Mouse (Mus musculus): Measurements from ENCODE around the gene Cybrd1. TPM values are rescaled to one million over a fixed set of nuclear protein-coding genes. Genes with fewer than 3 reads are reported as not detected.

Gene Cybrd1
- polyA plus RNA-seq, 1 experiment from 2014 or later: 0.80 TPM

- no peak overlapping the region for H3K4me2 ChIP-seq (replicated peaks; ENCODE audit: low read depth, low read length)
- 0 out of 2 replicates have a peak, but pooled peaks cover 2% of the 10 kb centered on the region for H3K9me3 ChIP-seq (ENCODE audit: control insufficient read depth, low read length)
- WGBS: 73% methylated on average over 5 of the region's 5 CpGs
- H3K4me3 ChIP-seq (ENCODE audit: low read length): no peak overlapping the region
- H3K36me3 ChIP-seq (ENCODE audit: control insufficient read depth, insufficient read depth, low read length): no peaks in the 10 kb centered on the region
- no peaks in the 10 kb centered on the region for H3K4me1 ChIP-seq (ENCODE audit: control insufficient read depth, insufficient read depth, low read length)
- no peak overlapping the region for H3K9ac ChIP-seq (ENCODE audit: low read depth, low read length)
- ATAC-seq (ENCODE audit: low FRiP score, low TSS enrichment): no peak
- no peak overlapping the region for H3K27ac ChIP-seq (ENCODE audit: low read depth, low read length)
- no peaks in the 10 kb centered on the region for H3K27me3 ChIP-seq (ENCODE audit: control insufficient read depth, insufficient read depth, low read length)
Observed at GRCm38 (mm10) chr2:71134836-71135235, 17.1 kb downstream of the Cybrd1 start.

GRCm38 (mm10) chr2:71140622-71141021, 22.9 kb downstream of the Cybrd1 start:
- Histone ChIP-seq H3K4me2 (replicated peaks; ENCODE audit: low read depth, low read length) (no peak overlapping the region), H3K9ac (ENCODE audit: low read depth, low read length) (no peak overlapping the region), H3K27ac (ENCODE audit: low read depth, low read length) (no peak overlapping the region), H3K36me3 (ENCODE audit: control insufficient read depth, insufficient read depth, low read length) (no peaks in the 10 kb centered on the region), H3K27me3 (ENCODE audit: control insufficient read depth, insufficient read depth, low read length) (no peaks in the 10 kb centered on the region), H3K9me3 (ENCODE audit: control insufficient read depth, low read length) (0 out of 2 replicates have a peak, but pooled peaks cover 2% of the 10 kb centered on the region), H3K4me3 (ENCODE audit: low read length) (no peak overlapping the region), H3K4me1 (ENCODE audit: control insufficient read depth, insufficient read depth, low read length) (no peaks in the 10 kb centered on the region)
- ATAC-seq (ENCODE audit: low FRiP score, low TSS enrichment): no peak
- 71% methylated on average over 4 of the region's 4 CpGs for WGBS

- Histone ChIP-seq H3K27ac (ENCODE audit: low read depth, low read length) (no peak overlapping the region), H3K9me3 (ENCODE audit: control insufficient read depth, low read length) (no peaks in the 10 kb centered on the region), H3K4me2 (replicated peaks; ENCODE audit: low read depth, low read length) (no peak overlapping the region), H3K9ac (ENCODE audit: low read depth, low read length) (no peak overlapping the region), H3K4me3 (ENCODE audit: low read length) (no peak overlapping the region), H3K36me3 (ENCODE audit: control insufficient read depth, insufficient read depth, low read length) (no peaks in the 10 kb centered on the region), H3K4me1 (ENCODE audit: control insufficient read depth, insufficient read depth, low read length) (0 out of 2 replicates have a peak, but pooled peaks cover 5% of the 10 kb centered on the region), H3K27me3 (ENCODE audit: control insufficient read depth, insufficient read depth, low read length) (no peaks in the 10 kb centered on the region)
- ATAC-seq (ENCODE audit: low FRiP score, low TSS enrichment): no peak
- 52% methylated on average over 7 of the region's 7 CpGs for WGBS
Observed at GRCm38 (mm10) chr2:71142410-71142809, 24.7 kb downstream of the Cybrd1 start.

GRCm38 (mm10) chr2:71145853-71146252, 28.1 kb downstream of the Cybrd1 start:
- H3K36me3 ChIP-seq (ENCODE audit: control insufficient read depth, insufficient read depth, low read length): no peaks in the 10 kb centered on the region
- no peak for ATAC-seq (ENCODE audit: low FRiP score, low TSS enrichment)
- no peak overlapping the region for H3K4me3 ChIP-seq (ENCODE audit: low read length)
- no peak overlapping the region for H3K4me2 ChIP-seq (replicated peaks; ENCODE audit: low read depth, low read length)
- H3K27ac ChIP-seq (ENCODE audit: low read depth, low read length): peak overlapping the region; percentile 30
- no peaks in the 10 kb centered on the region for H3K9me3 ChIP-seq (ENCODE audit: control insufficient read depth, low read length)
- no peaks in the 10 kb centered on the region for H3K27me3 ChIP-seq (ENCODE audit: control insufficient read depth, insufficient read depth, low read length)
- H3K4me1 ChIP-seq (ENCODE audit: control insufficient read depth, insufficient read depth, low read length): 0 out of 2 replicates have a peak, but pooled peaks cover 5% of the 10 kb centered on the region
- 85% methylated on average over 4 of the region's 4 CpGs for WGBS
- H3K9ac ChIP-seq (ENCODE audit: low read depth, low read length): no peak overlapping the region

- no peaks in the 10 kb centered on the region for H3K9me3 ChIP-seq (ENCODE audit: control insufficient read depth, low read length)
- no peak overlapping the region for H3K9ac ChIP-seq (ENCODE audit: low read depth, low read length)
- 0 out of 2 replicates have a peak, but pooled peaks cover 5% of the 10 kb centered on the region for H3K4me1 ChIP-seq (ENCODE audit: control insufficient read depth, insufficient read depth, low read length)
- H3K27me3 ChIP-seq (ENCODE audit: control insufficient read depth, insufficient read depth, low read length): no peaks in the 10 kb centered on the region
- H3K4me3 ChIP-seq (ENCODE audit: low read length): no peak overlapping the region
- no peak overlapping the region for H3K4me2 ChIP-seq (replicated peaks; ENCODE audit: low read depth, low read length)
- no peaks in the 10 kb centered on the region for H3K36me3 ChIP-seq (ENCODE audit: control insufficient read depth, insufficient read depth, low read length)
- ATAC-seq (ENCODE audit: low FRiP score, low TSS enrichment): peak; percentile 76; the same call in 1 of the 2 replicates
- H3K27ac ChIP-seq (ENCODE audit: low read depth, low read length): peak overlapping the region; percentile 30; the same call in 1 of the 2 replicates
- 23% methylated on average over 3 of the region's 3 CpGs for WGBS
Observed at GRCm38 (mm10) chr2:71146266-71146665, 28.5 kb downstream of the Cybrd1 start.

- Histone ChIP-seq H3K4me1 (ENCODE audit: control insufficient read depth, insufficient read depth, low read length) (0 out of 2 replicates have a peak, but pooled peaks cover 5% of the 10 kb centered on the region), H3K27ac (ENCODE audit: low read depth, low read length) (no peak overlapping the region), H3K27me3 (ENCODE audit: control insufficient read depth, insufficient read depth, low read length) (no peaks in the 10 kb centered on the region), H3K9me3 (ENCODE audit: control insufficient read depth, low read length) (no peaks in the 10 kb centered on the region), H3K4me3 (ENCODE audit: low read length) (no peak overlapping the region), H3K4me2 (replicated peaks; ENCODE audit: low read depth, low read length) (no peak overlapping the region), H3K36me3 (ENCODE audit: control insufficient read depth, insufficient read depth, low read length) (no peaks in the 10 kb centered on the region), H3K9ac (ENCODE audit: low read depth, low read length) (no peak overlapping the region)
- WGBS: 53% methylated on average over 6 of the region's 6 CpGs
- ATAC-seq (ENCODE audit: low FRiP score, low TSS enrichment): no peak
Observed at GRCm38 (mm10) chr2:71147816-71148215, 30.1 kb downstream of the Cybrd1 start.

- no peak overlapping the region for H3K27ac ChIP-seq (ENCODE audit: low read depth, low read length)
- no peaks in the 10 kb centered on the region for H3K27me3 ChIP-seq (ENCODE audit: control insufficient read depth, insufficient read depth, low read length)
- no peaks in the 10 kb centered on the region for H3K36me3 ChIP-seq (ENCODE audit: control insufficient read depth, insufficient read depth, low read length)
- WGBS: 92% methylated on average over 4 of the region's 4 CpGs
- H3K9ac ChIP-seq (ENCODE audit: low read depth, low read length): no peak overlapping the region
- H3K9me3 ChIP-seq (ENCODE audit: control insufficient read depth, low read length): no peaks in the 10 kb centered on the region
- no peak for ATAC-seq (ENCODE audit: low FRiP score, low TSS enrichment)
- no peaks in the 10 kb centered on the region for H3K4me1 ChIP-seq (ENCODE audit: control insufficient read depth, insufficient read depth, low read length)
- no peak overlapping the region for H3K4me2 ChIP-seq (replicated peaks; ENCODE audit: low read depth, low read length)
- no peak overlapping the region for H3K4me3 ChIP-seq (ENCODE audit: low read length)
Observed at GRCm38 (mm10) chr2:71152170-71152569, 34.4 kb downstream of the Cybrd1 start.

GRCm38 (mm10) chr2:71155486-71155885, 37.8 kb downstream of the Cybrd1 start:
- H3K9ac ChIP-seq (ENCODE audit: low read depth, low read length): no peak overlapping the region
- H3K36me3 ChIP-seq (ENCODE audit: control insufficient read depth, insufficient read depth, low read length): no peaks in the 10 kb centered on the region
- no peak overlapping the region for H3K27ac ChIP-seq (ENCODE audit: low read depth, low read length)
- H3K4me2 ChIP-seq (replicated peaks; ENCODE audit: low read depth, low read length): no peak overlapping the region
- no peaks in the 10 kb centered on the region for H3K27me3 ChIP-seq (ENCODE audit: control insufficient read depth, insufficient read depth, low read length)
- ATAC-seq (ENCODE audit: low FRiP score, low TSS enrichment): peak; percentile 63; the same call in 1 of the 2 replicates
- H3K4me1 ChIP-seq (ENCODE audit: control insufficient read depth, insufficient read depth, low read length): no peaks in the 10 kb centered on the region
- 10% methylated on average over 8 of the region's 8 CpGs for WGBS
- no peak overlapping the region for H3K4me3 ChIP-seq (ENCODE audit: low read length)
- H3K9me3 ChIP-seq (ENCODE audit: control insufficient read depth, low read length): no peaks in the 10 kb centered on the region

- no peak for ATAC-seq (ENCODE audit: low FRiP score, low TSS enrichment)
- Histone ChIP-seq H3K4me3 (ENCODE audit: low read length) (no peak overlapping the region), H3K9me3 (ENCODE audit: control insufficient read depth, low read length) (no peaks in the 10 kb centered on the region), H3K9ac (ENCODE audit: low read depth, low read length) (no peak overlapping the region), H3K4me1 (ENCODE audit: control insufficient read depth, insufficient read depth, low read length) (no peaks in the 10 kb centered on the region), H3K4me2 (replicated peaks; ENCODE audit: low read depth, low read length) (no peak overlapping the region), H3K27ac (ENCODE audit: low read depth, low read length) (no peak overlapping the region), H3K36me3 (ENCODE audit: control insufficient read depth, insufficient read depth, low read length) (no peaks in the 10 kb centered on the region), H3K27me3 (ENCODE audit: control insufficient read depth, insufficient read depth, low read length) (no peaks in the 10 kb centered on the region)
- WGBS: 86% methylated on average over 8 of the region's 8 CpGs
Observed at GRCm38 (mm10) chr2:71156446-71156845, 38.7 kb downstream of the Cybrd1 start.
